Mouse (Mus musculus) fat pad, adult 2 months (tissue): ENCODE data around the gene Cdyl2.

Experiments
- DNase-seq: peaks from one replicate; pipeline ENCODE4 v3.0.0-alpha.2; 2011; ENCODE audit warnings: low read depth, low spot score; ENCODE audit errors: extremely low read depth

The Cdyl2 gene

DNA sequence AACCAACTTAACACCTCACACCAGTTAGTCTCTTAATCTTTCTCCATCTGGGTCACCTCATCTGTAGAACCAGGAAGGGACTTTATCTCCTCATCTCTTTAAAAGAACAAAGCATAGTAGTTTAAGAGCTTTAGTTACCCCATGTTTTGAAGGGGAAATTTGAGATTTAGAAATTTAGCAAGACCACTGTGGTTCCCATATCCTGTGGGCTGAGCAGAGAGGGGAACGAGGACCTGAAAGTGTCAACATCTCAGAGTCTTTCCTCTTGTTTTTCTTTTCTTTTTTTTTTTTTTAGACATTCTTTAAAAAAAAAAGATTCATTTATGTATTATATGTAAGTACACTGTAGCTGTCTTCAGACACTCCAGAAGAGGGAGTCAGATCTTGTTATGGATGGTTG, 189.4 kb downstream of the Cdyl2 start:
- no peak for DNase-seq

DNA sequence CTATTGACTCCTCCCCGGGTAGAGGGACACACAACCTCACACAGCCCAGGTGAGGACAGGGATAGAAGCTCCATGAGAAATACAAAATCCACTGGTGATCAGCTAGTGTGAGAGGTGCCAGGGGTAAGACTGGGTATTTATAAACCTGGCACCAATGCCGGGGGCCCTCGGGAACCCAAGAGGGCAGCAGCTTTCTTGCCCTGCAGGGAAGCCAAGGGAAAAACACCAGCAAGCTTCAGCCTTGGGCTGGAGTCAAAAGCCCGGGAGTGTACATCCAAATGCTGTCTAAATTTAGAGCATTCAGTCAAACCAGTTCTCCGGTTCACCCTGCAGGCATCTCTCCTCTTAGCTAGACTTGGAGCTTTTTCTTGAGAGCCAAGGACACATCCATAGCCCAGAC, 189.9 kb downstream of the Cdyl2 start:
- DNase-seq: no peak

DNA sequence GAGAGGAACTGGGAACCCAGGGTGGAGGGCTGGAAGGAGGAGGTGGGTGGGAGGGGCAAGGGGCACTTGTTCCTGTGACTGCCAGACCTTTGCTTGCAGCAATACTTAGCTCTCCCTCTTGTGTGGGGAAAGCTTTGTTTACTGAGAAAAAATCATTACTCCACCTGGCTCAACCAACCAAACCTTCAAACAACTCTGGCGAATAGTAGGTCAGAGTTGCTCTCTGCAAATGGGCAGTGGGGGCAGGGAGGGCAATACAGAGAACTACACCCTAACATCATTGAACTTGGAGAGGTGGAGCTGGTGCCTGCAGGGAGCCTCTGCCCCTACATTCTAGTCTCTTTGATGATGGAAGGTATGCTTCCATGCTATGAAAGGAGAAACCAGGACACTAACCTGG, 192.7 kb downstream of the Cdyl2 start:
- DNase-seq: no peak

DNA sequence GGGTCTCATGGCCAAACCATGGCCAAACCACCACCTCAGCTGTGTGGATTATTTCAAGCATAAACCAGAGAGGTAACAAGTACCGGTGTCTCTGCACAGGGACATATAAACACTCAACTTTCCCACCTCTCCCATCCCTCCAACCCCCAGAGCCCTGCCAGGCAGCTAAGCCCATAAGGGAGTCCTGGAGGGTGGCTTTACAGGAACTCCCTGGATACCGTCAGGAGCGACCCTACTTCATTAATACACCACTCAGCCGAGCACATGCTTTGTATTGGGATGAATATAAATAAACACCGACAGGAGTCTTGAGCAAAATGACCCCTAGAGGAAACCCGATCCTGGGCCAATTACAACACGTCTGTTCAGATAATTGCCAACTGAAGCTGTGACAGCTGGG, 194.0 kb downstream of the Cdyl2 start:
- DNase-seq: no peak

DNA sequence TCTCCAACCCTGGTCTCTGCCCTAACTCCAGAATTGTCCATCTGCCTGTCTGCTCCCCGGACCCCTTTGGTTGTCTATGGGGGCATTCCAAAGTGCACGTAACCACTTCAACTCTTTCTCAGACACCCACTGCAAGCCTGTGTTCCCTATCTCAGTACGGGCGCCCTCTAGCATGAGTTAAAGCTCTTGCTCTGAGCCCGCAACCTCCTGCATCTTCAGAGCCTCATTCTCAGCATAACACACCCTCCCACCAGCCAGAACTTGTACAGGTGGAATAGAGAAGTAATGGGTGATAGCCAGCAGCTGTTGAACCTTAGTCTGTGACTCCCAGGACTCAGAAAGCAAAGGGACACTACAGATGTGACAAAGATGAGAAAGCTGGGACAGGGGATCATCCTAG, 196.0 kb downstream of the Cdyl2 start:
- DNase-seq: no peak

DNA sequence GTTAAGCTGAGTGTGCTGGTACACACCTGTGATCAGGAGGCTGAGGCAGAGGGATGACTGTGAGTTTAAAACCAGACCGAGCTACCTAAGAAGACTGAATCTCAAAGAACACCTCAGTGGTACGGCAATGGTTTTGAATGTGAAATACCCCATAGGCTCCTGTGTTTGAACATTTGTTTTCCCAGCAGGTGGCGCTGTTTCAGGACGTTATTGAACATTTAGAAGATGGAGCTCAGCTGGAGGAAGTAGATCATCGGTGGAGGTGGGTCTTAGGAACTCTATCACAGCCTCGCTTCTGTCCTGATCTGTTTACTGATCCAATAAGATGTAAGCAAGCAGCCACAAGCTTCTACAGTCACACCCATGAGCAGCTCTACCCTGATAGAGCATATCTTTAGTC, 199.7 kb downstream of the Cdyl2 start:
- DNase-seq: no peak

DNA sequence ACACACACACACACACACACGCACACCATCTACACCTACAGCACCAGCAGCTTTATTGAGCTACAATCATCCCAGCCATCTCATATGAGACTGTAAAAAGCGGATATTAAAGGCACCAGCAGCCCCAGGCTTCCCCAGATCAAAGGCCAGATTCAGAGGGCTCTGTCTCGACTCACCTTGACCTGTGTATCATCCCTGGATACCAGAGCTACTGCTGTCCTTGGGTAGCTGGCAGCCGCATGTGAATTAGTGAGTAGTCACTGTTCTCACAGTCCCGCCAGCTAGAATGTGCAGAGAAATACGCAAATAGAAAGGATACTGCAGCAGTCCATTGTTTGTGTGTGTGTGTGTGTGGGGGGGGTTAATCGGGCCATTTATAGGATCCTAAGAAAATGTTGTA, 204.1 kb downstream of the Cdyl2 start:
- no peak for DNase-seq

DNA sequence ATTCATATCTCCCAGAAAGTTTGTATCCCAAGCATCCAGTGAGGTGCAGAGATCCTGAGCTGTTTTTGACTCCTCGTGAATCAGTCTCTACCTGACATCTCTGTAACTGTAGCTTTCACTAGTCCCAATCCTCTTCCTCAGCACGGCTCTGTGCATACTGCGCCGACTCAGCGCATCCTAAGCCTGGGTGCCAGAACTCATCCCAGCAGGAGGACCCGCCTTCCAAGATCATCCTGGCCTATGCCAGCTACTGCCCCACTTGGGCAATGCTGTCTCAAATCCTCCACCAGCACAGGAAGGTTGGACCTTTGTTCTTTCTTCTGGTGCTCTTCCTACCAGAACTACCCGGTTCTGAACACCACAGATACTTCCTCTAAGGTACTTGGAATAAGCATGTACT, 207.9 kb downstream of the Cdyl2 start:
- DNase-seq: no peak
